Mouse (Mus musculus) embryonic facial prominence, embryonic 13.5 days (tissue): ENCODE measurements around the gene Atn1. TPM values are rescaled to one million over a fixed set of nuclear protein-coding genes. Genes with fewer than 3 reads are reported as not detected.

Experiments used
- ATAC-seq: fragments of 200-750 bp; cut with Nextera tagmentation; 2 replicates; pipeline ENCODE4 v1.8.0; 2017; ENCODE audit warnings: low read depth; ENCODE audit not compliant: insufficient number of reproducible peaks, insufficient read depth, low FRiP score, low TSS enrichment
- H3K27ac ChIP-seq: fragments of 300-500 bp; sonication (generic); 2 replicates; pipeline ENCODE4 v1.5.1; 2015; ENCODE audit warnings: moderate library complexity, mild to moderate bottlenecking, inconsistent platforms
- H3K27me3 ChIP-seq: fragments of 300-500 bp; sonication (generic); 2 replicates; pipeline ENCODE4 v1.6.1; 2015; ENCODE audit warnings: mild to moderate bottlenecking, inconsistent platforms
- H3K36me3 ChIP-seq: fragments of 300-500 bp; sonication (generic); 2 replicates; pipeline ENCODE4 v1.6.1; 2015; ENCODE audit warnings: mild to moderate bottlenecking, inconsistent platforms
- H3K4me1 ChIP-seq: fragments of 300-500 bp; sonication (generic); 2 replicates; pipeline ENCODE4 v1.6.1; 2015; ENCODE audit warnings: inconsistent platforms
- H3K4me2 ChIP-seq: fragments of 300-500 bp; sonication (generic); 2 replicates; pipeline ENCODE4 v1.6.1; 2015; ENCODE audit warnings: moderate library complexity, mild to moderate bottlenecking, inconsistent platforms
- H3K4me3 ChIP-seq: fragments of 300-500 bp; sonication (generic); 2 replicates; pipeline ENCODE4 v1.5.1; 2015; ENCODE audit warnings: mild to moderate bottlenecking, inconsistent platforms
- H3K9ac ChIP-seq: fragments of 300-500 bp; sonication (generic); 2 replicates; pipeline ENCODE4 v1.6.1; 2015; ENCODE audit warnings: mild to moderate bottlenecking, inconsistent platforms
- H3K9me3 ChIP-seq: fragments of 300-500 bp; sonication (generic); 2 replicates; pipeline ENCODE4 v1.6.1; 2016; ENCODE audit warnings: inconsistent platforms
- WGBS: fragments of 180-500 bp; shearing (Covaris S2); methylation state at CpG from one replicate; pipeline ENCODE4 v1.1.7; 2015; ENCODE audit warnings: mixed read lengths; 5-methylcytosine and 5-hydroxymethylcytosine counted together
- polyA plus RNA-seq: library from polyadenylated mRNA; unstranded; fragments of >200 nt; fragmentation: Nextera tagmentation; extraction: Ambion mirVana; gene quantifications from 2 replicates; pipeline ENCODE4 v1.2.1, GENCODE M21; 2015

Atn1 gene
- polyA plus RNA-seq, 1 experiment from 2014 or later: 22.2 TPM

- Histone ChIP-seq H3K9ac (peak overlapping the region; percentile 51; the same call in 1 of the 2 replicates), H3K9me3 (no peaks in the 10 kb centered on the region), H3K27me3 (no peaks in the 10 kb centered on the region), H3K4me2 (peak overlapping the region; percentile 78; the same call in 1 of the 2 replicates), H3K4me1 (peaks cover 28% of the 10 kb centered on the region), H3K4me3 (no peak overlapping the region), H3K36me3 (peaks cover 27% of the 10 kb centered on the region), H3K27ac (peak overlapping the region; percentile 55; the same call in 1 of the 2 replicates)
- no peak for ATAC-seq
- 83% methylated on average over 10 of the region's 10 CpGs for WGBS
These were observed 17.0 kb downstream of the Atn1 start for GRCm38 (mm10) chr6:124739231-124739796.

GRCm38 (mm10) chr6:124738511-124739023 is 17.8 kb downstream of the Atn1 start, which contains the start of gene Ptpn6:
Ptpn6 (minus strand) TSS chr6:124738714.
- peak within 1 kb of the TSS; percentile 55 for H3K27ac ChIP-seq
- H3K4me1 ChIP-seq: peaks cover 28% of the 10 kb centered on the region
- peak; percentile 27; the same call in 1 of the 2 replicates for ATAC-seq
- no peak within 1 kb of the TSS for H3K4me3 ChIP-seq
- H3K9ac ChIP-seq: peak within 1 kb of the TSS; percentile 51; the same call in 1 of the 2 replicates
- 22% methylated on average over 15 of the region's 15 CpGs for WGBS
- H3K4me2 ChIP-seq: peak within 1 kb of the TSS; percentile 78
- H3K27me3 ChIP-seq: no peaks in the 10 kb centered on the region
- H3K36me3 ChIP-seq: peaks cover 20% of the 10 kb centered on the region
- H3K9me3 ChIP-seq: no peaks in the 10 kb centered on the region

- peaks cover 36% of the 10 kb centered on the region for H3K4me1 ChIP-seq
- no peak overlapping the region for H3K4me2 ChIP-seq
- H3K36me3 ChIP-seq: peaks cover 9% of the 10 kb centered on the region
- ATAC-seq: no peak
- H3K27ac ChIP-seq: no peak overlapping the region
- no peak overlapping the region for H3K4me3 ChIP-seq
- no peaks in the 10 kb centered on the region for H3K27me3 ChIP-seq
- no peak overlapping the region for H3K9ac ChIP-seq
- H3K9me3 ChIP-seq: no peaks in the 10 kb centered on the region
- WGBS: 86% methylated on average over 11 of the region's 11 CpGs
These were observed 19.3 kb downstream of the Atn1 start for GRCm38 (mm10) chr6:124737040-124737439.

- H3K27ac ChIP-seq: no peak overlapping the region
- no peaks in the 10 kb centered on the region for H3K27me3 ChIP-seq
- no peak for ATAC-seq
- H3K4me3 ChIP-seq: no peak overlapping the region
- no peak overlapping the region for H3K9ac ChIP-seq
- peaks cover 9% of the 10 kb centered on the region for H3K36me3 ChIP-seq
- 86% methylated on average over 3 of the region's 3 CpGs for WGBS
- H3K4me2 ChIP-seq: no peak overlapping the region
- no peaks in the 10 kb centered on the region for H3K9me3 ChIP-seq
- peaks cover 22% of the 10 kb centered on the region for H3K4me1 ChIP-seq
These were observed 21.9 kb downstream of the Atn1 start for GRCm38 (mm10) chr6:124734417-124734816.

- ATAC-seq: no peak
- Histone ChIP-seq H3K9me3 (no peaks in the 10 kb centered on the region), H3K36me3 (no peaks in the 10 kb centered on the region), H3K4me3 (no peak overlapping the region), H3K4me1 (peaks cover 9% of the 10 kb centered on the region), H3K9ac (peak overlapping the region; percentile 59; the same call in 1 of the 2 replicates), H3K27ac (no peak overlapping the region), H3K27me3 (no peaks in the 10 kb centered on the region), H3K4me2 (no peak overlapping the region; the same call in 1 of the 2 replicates)
- WGBS: 51% methylated on average over 19 of the region's 19 CpGs
These were observed 23.6 kb downstream of the Atn1 start for GRCm38 (mm10) chr6:124732476-124733370.

GRCm38 (mm10) chr6:124731038-124731437 is 25.3 kb downstream of the Atn1 start:
- no peak for ATAC-seq
- no peaks in the 10 kb centered on the region for H3K9me3 ChIP-seq
- no peak overlapping the region for H3K27ac ChIP-seq
- no peak overlapping the region for H3K4me2 ChIP-seq
- H3K4me3 ChIP-seq: no peak overlapping the region
- no peak overlapping the region for H3K9ac ChIP-seq
- H3K27me3 ChIP-seq: no peaks in the 10 kb centered on the region
- H3K4me1 ChIP-seq: peaks cover 9% of the 10 kb centered on the region
- no peaks in the 10 kb centered on the region for H3K36me3 ChIP-seq
- WGBS: 86% methylated on average over 7 of the region's 7 CpGs

GRCm38 (mm10) chr6:124729850-124730705 is 26.2 kb downstream of the Atn1 start:
- no peak overlapping the region for H3K9ac ChIP-seq
- no peak for ATAC-seq
- no peak overlapping the region for H3K4me2 ChIP-seq
- no peaks in the 10 kb centered on the region for H3K36me3 ChIP-seq
- no peaks in the 10 kb centered on the region for H3K9me3 ChIP-seq
- WGBS: 79% methylated on average over 8 of the region's 8 CpGs
- H3K27ac ChIP-seq: no peak overlapping the region
- no peak overlapping the region for H3K4me3 ChIP-seq
- no peaks in the 10 kb centered on the region for H3K27me3 ChIP-seq
- peaks cover 9% of the 10 kb centered on the region for H3K4me1 ChIP-seq

GRCm38 (mm10) chr6:124728621-124729020 is 27.7 kb downstream of the Atn1 start:
- Histone ChIP-seq H3K4me1 (peaks cover 9% of the 10 kb centered on the region), H3K27ac (no peak overlapping the region), H3K4me2 (no peak overlapping the region), H3K9me3 (no peaks in the 10 kb centered on the region), H3K36me3 (no peaks in the 10 kb centered on the region), H3K9ac (no peak overlapping the region), H3K27me3 (no peaks in the 10 kb centered on the region), H3K4me3 (no peak overlapping the region)
- ATAC-seq: no peak
- 92% methylated on average over 10 of the region's 10 CpGs for WGBS

GRCm38 (mm10) chr6:124724472-124724871 is 31.9 kb downstream of the Atn1 start:
- 82% methylated on average over 10 of the region's 10 CpGs for whole genome bisulfite sequencing
- no peak overlapping the region for H3K4me3 ChIP-seq
- no peaks in the 10 kb centered on the region for H3K9me3 ChIP-seq
- H3K36me3 ChIP-seq: no peaks in the 10 kb centered on the region
- no peak overlapping the region for H3K4me2 ChIP-seq
- no peak overlapping the region for H3K27ac ChIP-seq
- 0 out of 2 replicates have a peak, but pooled peaks cover 7% of the 10 kb centered on the region for H3K4me1 ChIP-seq
- H3K9ac ChIP-seq: no peak overlapping the region
- no peak for ATAC-seq
- H3K27me3 ChIP-seq: no peaks in the 10 kb centered on the region

GRCm38 (mm10) chr6:124723541-124723940 is 32.8 kb downstream of the Atn1 start:
- Histone ChIP-seq H3K4me3 (no peak overlapping the region), H3K27ac (no peak overlapping the region), H3K9me3 (no peaks in the 10 kb centered on the region), H3K4me2 (no peak overlapping the region), H3K4me1 (0 out of 2 replicates have a peak, but pooled peaks cover 7% of the 10 kb centered on the region), H3K27me3 (no peaks in the 10 kb centered on the region), H3K9ac (no peak overlapping the region), H3K36me3 (no peaks in the 10 kb centered on the region)
- no peak for ATAC-seq
- WGBS: 76% methylated on average over 8 of the region's 8 CpGs
